Mouse (Mus musculus) bone marrow macrophage, adult 2 months (primary cell): ENCODE results near the gene Slc38a8.

Experiments used
- CTCF ChIP-seq: IDR thresholded peaks from 2 replicates; pipeline ENCODE4 v1.5.1; 2012; ENCODE audit warnings: low read depth, mild to moderate bottlenecking, low read length, moderate library complexity
- POLR2A ChIP-seq: IDR thresholded peaks from 2 replicates; pipeline ENCODE4 v1.6.1; 2012; ENCODE audit warnings: mild to moderate bottlenecking, low read depth, low read length, borderline replicate concordance

- TF ChIP-seq CTCF (no peak), POLR2A (no peak)
Measured at GRCm38 (mm10) chr8:119468091-119468490, 33.4 kb downstream of the Slc38a8 start.
